Mouse (Mus musculus) hindbrain, embryonic 16.5 days (tissue): ENCODE measurements at regions not wholly inside any gene's neighbourhood (a gene's known extent, or its start where the extent isn't known, plus 50 kb on each side); places are given as distances from the start of the nearest gene placed in this dataset.

Experiments used
- ATAC-seq: fragments of 200-750 bp; cut with Nextera tagmentation; 2 replicates; pipeline ENCODE4 v1.8.0; 2017; ENCODE audit warnings: moderate TSS enrichment, moderate library complexity
- H3K27ac ChIP-seq: fragments of 300-500 bp; sonication (generic); 2 replicates; pipeline ENCODE4 v1.5.1; 2014; ENCODE audit warnings: low read depth, mild to moderate bottlenecking, control low read depth, low read length, moderate library complexity
- H3K27me3 ChIP-seq: fragments of 300-500 bp; sonication (generic); replicated peaks from 2 replicates; pipeline ENCODE4 v1.6.1; 2014; ENCODE audit warnings: low read length; ENCODE audit not compliant: control insufficient read depth, insufficient read depth
- H3K36me3 ChIP-seq: fragments of 300-500 bp; sonication (generic); 2 replicates; pipeline ENCODE4 v1.6.1; 2014; ENCODE audit warnings: mild to moderate bottlenecking, low read length, moderate library complexity, mixed read lengths; ENCODE audit not compliant: control insufficient read depth, insufficient read depth
- H3K4me1 ChIP-seq: fragments of 300-500 bp; sonication (generic); 2 replicates; pipeline ENCODE4 v1.6.1; 2014; ENCODE audit warnings: low read depth, low read length; ENCODE audit not compliant: control insufficient read depth, insufficient read depth
- H3K4me2 ChIP-seq: fragments of 300-500 bp; sonication (generic); 2 replicates; pipeline ENCODE4 v1.6.1; 2014; ENCODE audit warnings: mild to moderate bottlenecking, low read length, control low read depth, moderate library complexity
- H3K4me3 ChIP-seq: fragments of 300-500 bp; sonication (generic); 2 replicates; pipeline ENCODE4 v1.5.1; 2014; ENCODE audit warnings: mild to moderate bottlenecking, low read length, control low read depth, moderate library complexity
- H3K9ac ChIP-seq: fragments of 300-500 bp; sonication (generic); 2 replicates; pipeline ENCODE4 v1.6.1; 2014; ENCODE audit warnings: low read depth, mild to moderate bottlenecking, control low read depth, low read length, moderate library complexity
- H3K9me3 ChIP-seq: fragments of 300-500 bp; sonication (generic); 2 replicates; pipeline ENCODE4 v1.6.1; 2014; ENCODE audit warnings: mild to moderate bottlenecking, low read length, moderate library complexity; ENCODE audit not compliant: control insufficient read depth
- WGBS: fragments of 180-500 bp; shearing (Covaris S2); extraction: QIAGEN DNeasy Blood & Tissue Kit; methylation state at CpG from one replicate; pipeline ENCODE4 v1.1.7; 2014; 5-methylcytosine and 5-hydroxymethylcytosine counted together

- Histone ChIP-seq H3K27me3 (no peaks in the 10 kb centered on the region), H3K4me3 (no peak overlapping the region), H3K9me3 (no peaks in the 10 kb centered on the region), H3K9ac (no peak overlapping the region), H3K4me2 (no peak overlapping the region), H3K27ac (0 out of 2 replicates have a peak overlapping the region, but pooled peaks have one; percentile 35), H3K36me3 (no peaks in the 10 kb centered on the region), H3K4me1 (no peaks in the 10 kb centered on the region)
- no peak for ATAC-seq
- WGBS: 62% methylated on average over 4 of the region's 4 CpGs
Measured at GRCm38 (mm10) chr1:193969264-193969908, 599.3 kb upstream of the Camk1g start.

DNA sequence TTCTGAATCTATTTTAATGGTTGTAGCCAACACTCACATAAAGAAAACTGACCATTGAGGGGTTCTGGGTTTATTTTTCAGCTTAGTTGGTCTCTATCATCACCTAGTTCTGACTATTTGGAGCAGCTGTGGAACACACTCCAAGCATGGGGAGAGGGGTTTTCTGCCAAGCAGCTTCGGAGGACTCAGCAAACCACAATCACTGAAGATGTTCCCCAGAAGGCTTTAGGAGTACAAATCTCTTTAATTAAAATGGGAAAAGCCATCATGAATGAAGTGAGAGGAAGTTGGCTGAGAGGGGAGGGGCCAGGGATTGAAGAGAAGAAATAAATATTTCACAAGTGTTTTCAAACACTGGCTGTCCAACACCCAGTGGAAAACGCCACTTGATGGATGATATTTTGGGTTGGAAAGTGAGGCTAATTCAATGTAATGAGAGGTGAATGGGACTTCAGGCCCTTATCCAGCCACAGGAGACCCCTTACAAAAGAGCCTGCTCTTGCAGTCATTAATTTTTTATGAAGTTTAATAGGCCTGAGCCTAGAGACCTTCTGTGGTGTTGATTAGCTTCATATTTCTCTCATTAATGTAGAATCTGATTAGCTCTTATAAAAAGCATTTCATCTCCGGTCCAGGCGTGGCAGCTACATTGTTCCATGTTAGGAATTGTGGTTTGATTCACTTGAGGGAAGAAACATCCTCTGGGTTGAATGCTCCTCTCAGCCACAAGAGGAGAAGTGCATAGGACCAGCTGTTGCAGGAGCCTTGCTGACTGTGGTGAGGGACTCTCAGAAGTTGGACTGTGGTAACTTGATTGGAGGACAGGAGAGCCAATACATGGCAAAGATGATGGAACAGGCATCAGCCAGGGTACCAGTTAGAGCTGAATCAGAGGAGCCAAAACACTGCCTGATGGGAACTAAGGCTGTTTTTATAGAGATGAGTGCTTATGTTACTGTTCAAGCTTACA, 598.1 kb upstream of the Camk1g start:
- H3K9me3 ChIP-seq: no peaks in the 10 kb centered on the region
- no peak overlapping the region for H3K9ac ChIP-seq
- no peaks in the 10 kb centered on the region for H3K36me3 ChIP-seq
- H3K4me2 ChIP-seq: no peak overlapping the region
- ATAC-seq: peak; percentile 83
- H3K27ac ChIP-seq: no peak overlapping the region
- WGBS: 50% methylated on average over 4 of the region's 4 CpGs
- no peaks in the 10 kb centered on the region for H3K4me1 ChIP-seq
- no peak overlapping the region for H3K4me3 ChIP-seq
- H3K27me3 ChIP-seq: no peaks in the 10 kb centered on the region

DNA sequence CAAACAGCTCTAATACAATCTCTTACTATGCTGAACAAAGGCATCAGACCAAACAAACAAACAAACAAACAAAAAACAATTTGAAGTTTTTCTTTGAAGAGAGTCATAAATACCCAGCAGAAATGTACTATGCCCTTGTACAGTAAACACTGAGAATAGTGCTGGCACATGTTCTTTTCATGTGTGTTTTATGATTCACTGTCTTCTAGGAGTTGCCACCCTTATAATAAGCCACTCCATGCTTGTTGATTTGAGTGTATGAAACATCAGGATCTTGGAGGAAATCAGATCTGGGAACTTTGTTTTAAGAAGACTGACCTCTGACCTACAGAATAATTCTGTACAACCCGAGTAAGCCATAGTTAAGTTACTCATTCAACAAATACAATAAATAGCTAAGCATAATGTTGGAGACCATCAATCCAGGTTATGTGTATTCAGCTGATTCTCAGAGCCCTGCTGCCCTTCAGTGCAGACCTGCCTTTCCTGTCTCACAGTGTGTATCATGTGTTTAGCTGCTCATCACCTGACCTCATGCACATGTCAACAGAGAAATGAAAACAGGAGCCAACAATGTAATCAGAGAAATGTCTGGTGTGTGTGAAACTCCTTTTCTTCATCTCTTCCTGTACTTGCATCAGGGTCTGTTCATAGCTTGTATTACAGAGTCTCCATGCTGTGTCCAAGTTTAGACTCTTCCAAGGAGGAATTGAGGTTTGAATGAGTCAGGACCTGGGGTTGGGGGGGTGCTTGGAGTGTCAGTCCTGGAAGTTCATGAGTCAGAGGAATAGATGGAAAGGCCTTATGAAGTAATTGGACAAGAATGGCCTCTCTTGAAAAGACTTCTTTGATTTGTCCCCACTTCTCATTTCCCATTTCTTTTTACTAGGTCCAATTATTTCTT, 596.8 kb upstream of the Camk1g start:
- Histone ChIP-seq H3K27me3 (no peaks in the 10 kb centered on the region), H3K9me3 (no peaks in the 10 kb centered on the region), H3K9ac (no peak overlapping the region), H3K4me1 (no peaks in the 10 kb centered on the region), H3K27ac (no peak overlapping the region), H3K36me3 (no peaks in the 10 kb centered on the region), H3K4me3 (no peak overlapping the region), H3K4me2 (no peak overlapping the region)
- 66% methylated on average over 1 of the region's 1 CpGs for WGBS
- ATAC-seq: no peak

- Histone ChIP-seq H3K4me3 (no peak overlapping the region), H3K4me1 (no peaks in the 10 kb centered on the region), H3K36me3 (no peaks in the 10 kb centered on the region), H3K9ac (no peak overlapping the region), H3K27ac (no peak overlapping the region), H3K27me3 (no peaks in the 10 kb centered on the region), H3K4me2 (no peak overlapping the region), H3K9me3 (no peaks in the 10 kb centered on the region)
- WGBS: 75% methylated on average over 1 of the region's 1 CpGs
- ATAC-seq: no peak
Measured at GRCm38 (mm10) chr1:193965278-193965677, 595.2 kb upstream of the Camk1g start.

DNA sequence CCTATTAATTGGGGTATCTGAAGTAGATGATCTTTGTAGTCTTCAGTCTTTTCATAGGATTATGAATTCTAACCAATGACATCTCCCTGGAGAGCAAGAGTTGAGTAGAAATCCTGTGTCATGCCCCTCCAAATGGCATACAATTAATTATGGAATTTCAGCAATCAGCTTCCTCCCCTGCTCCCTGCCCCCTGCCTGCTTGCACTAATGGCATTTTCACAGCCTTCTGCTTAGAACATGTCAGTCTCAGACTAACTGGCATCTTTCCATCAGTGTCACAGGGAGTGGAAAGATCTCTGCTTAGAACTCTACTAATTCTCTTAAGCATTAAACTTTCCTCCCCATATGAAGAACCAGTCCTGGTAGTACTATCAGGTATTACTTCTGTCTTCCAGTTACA, 581.8 kb upstream of the Camk1g start:
- ATAC-seq: 0 out of 2 replicates have a peak, but pooled peaks have one; percentile 27

DNA sequence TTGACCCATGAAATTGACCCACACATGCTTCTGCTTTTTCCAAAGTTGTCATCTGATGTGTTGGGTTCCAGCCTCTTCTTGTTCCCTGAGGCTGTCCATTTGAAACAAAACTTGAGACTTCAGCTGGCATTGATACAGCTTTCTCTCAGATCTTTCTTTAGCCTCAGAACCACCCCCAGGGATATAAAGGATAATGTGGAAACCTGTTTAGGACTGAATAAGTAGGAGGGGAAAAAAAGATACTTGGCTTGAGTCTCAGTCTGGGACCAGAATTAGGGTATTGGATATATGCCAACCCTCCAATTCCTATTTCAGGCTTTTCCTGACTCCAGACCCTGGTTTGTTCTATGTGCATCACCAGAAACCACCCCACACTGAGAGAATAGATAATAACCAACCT, 579.7 kb upstream of the Camk1g start:
- no peak overlapping the region for H3K9ac ChIP-seq
- no peak overlapping the region for H3K27ac ChIP-seq
- no peaks in the 10 kb centered on the region for H3K4me1 ChIP-seq
- H3K27me3 ChIP-seq: no peaks in the 10 kb centered on the region
- H3K36me3 ChIP-seq: no peaks in the 10 kb centered on the region
- H3K9me3 ChIP-seq: no peaks in the 10 kb centered on the region
- no peak for ATAC-seq
- no peak overlapping the region for H3K4me3 ChIP-seq
- H3K4me2 ChIP-seq: no peak overlapping the region

More for the DNA sequence above, 581.8 kb upstream of the Camk1g start:
- no peaks in the 10 kb centered on the region for H3K4me1 ChIP-seq
- H3K27ac ChIP-seq: no peak overlapping the region
- H3K4me2 ChIP-seq: no peak overlapping the region
- H3K9me3 ChIP-seq: no peaks in the 10 kb centered on the region
- no peaks in the 10 kb centered on the region for H3K27me3 ChIP-seq
- H3K4me3 ChIP-seq: no peak overlapping the region
- H3K9ac ChIP-seq: no peak overlapping the region
- H3K36me3 ChIP-seq: no peaks in the 10 kb centered on the region

- no peak overlapping the region for H3K4me3 ChIP-seq
- no peak overlapping the region for H3K9ac ChIP-seq
- no peaks in the 10 kb centered on the region for H3K9me3 ChIP-seq
- H3K36me3 ChIP-seq: no peaks in the 10 kb centered on the region
- 49% methylated on average over 6 of the region's 6 CpGs for WGBS
- no peaks in the 10 kb centered on the region for H3K4me1 ChIP-seq
- ATAC-seq: no peak
- H3K4me2 ChIP-seq: no peak overlapping the region
- no peak overlapping the region for H3K27ac ChIP-seq
- no peaks in the 10 kb centered on the region for H3K27me3 ChIP-seq
Measured at GRCm38 (mm10) chr1:193946953-193947586, 577.0 kb upstream of the Camk1g start.

DNA sequence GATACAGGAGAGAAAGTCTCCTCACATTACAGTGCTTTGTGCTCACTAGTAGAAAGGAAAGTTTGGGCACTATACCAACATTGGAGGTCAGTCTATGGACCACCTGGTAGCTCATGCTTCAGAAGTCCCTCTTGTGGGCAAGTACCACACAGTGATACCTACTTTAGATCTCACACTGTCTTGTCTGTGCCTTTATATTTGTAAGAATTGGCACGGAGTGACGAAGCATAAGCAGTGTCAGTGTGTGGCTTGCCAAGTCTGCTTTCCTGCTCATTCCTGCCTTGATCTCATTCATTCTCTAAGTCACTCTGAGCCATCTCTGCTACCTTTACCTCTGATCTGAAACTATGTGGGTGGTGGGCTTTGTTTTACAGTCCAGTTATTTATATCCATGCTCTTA, 565.9 kb upstream of the Camk1g start:
- H3K4me2 ChIP-seq: no peak overlapping the region
- no peak overlapping the region for H3K27ac ChIP-seq
- WGBS: 80% methylated on average over 2 of the region's 2 CpGs
- no peak overlapping the region for H3K4me3 ChIP-seq
- no peaks in the 10 kb centered on the region for H3K9me3 ChIP-seq
- no peak for ATAC-seq
- H3K4me1 ChIP-seq: no peaks in the 10 kb centered on the region
- no peaks in the 10 kb centered on the region for H3K27me3 ChIP-seq
- no peaks in the 10 kb centered on the region for H3K36me3 ChIP-seq
- no peak overlapping the region for H3K9ac ChIP-seq
